ENCODE assay signal across 8 mouse cellular contexts in genomic region chr9:88858566-88859492, GRCm38 (mm10). TPM values are rescaled to one million over a fixed set of nuclear protein-coding genes. Genes with fewer than 3 reads are reported as not detected.
A peak's percentile ranks its signal among the peaks of the same experiment; 100 is the strongest.
DNase-seq lines count a peak whose midpoint lies in the region; ATAC-seq lines count a peak whose summit lies in the region.
"Not testable (repeated sequence)": the region's sequence is repeated elsewhere in the genome, so short reads cannot be mapped to it uniquely, and the experiment has no call there.

No protein-coding gene starts in this region.

- not testable (repeated sequence) for H3K27me3 ChIP-seq in embryonic facial prominence, embryonic 12.5 days; limb, embryonic 10.5 days (ENCODE audit: low read depth, poor library complexity, severe bottlenecking); midbrain, embryonic 12.5 days

- peak overlapping the region; percentile 43 for H3K4me3 ChIP-seq in embryonic facial prominence, embryonic 12.5 days
- H3K4me3 ChIP-seq in limb, embryonic 10.5 days, result peak overlapping the region; percentile 47
- H3K4me3 ChIP-seq in midbrain, embryonic 12.5 days, result peak overlapping the region; percentile 44

- H3K9ac ChIP-seq in embryonic facial prominence, embryonic 12.5 days, result peak overlapping the region; percentile 33
- peak overlapping the region; percentile 54 for H3K9ac ChIP-seq in midbrain, embryonic 12.5 days (replicated peaks)

- peak; percentile 97 for ATAC-seq in embryonic facial prominence, embryonic 12.5 days (ENCODE audit: insufficient number of reproducible peaks, insufficient read depth, low FRiP score, low TSS enrichment)
- ATAC-seq in midbrain, embryonic 12.5 days (ENCODE audit: low FRiP score, low read depth), result peak; percentile 99

- peak; percentile 93 for DNase-seq in 3134 (ENCODE audit: extremely low read depth, insufficient read length, low spot score)
- DNase-seq in adrenal gland, postnatal 36 days, result peak; percentile 91 to 93
- DNase-seq in heart, adult 18-20 months, result peak; percentile 87 to 95
- peak; percentile 88 for DNase-seq in kidney, adult 18-20 months
- DNase-seq in limb, embryonic 10.5 days (ENCODE audit: low spot score), result peak; percentile 89
- DNase-seq in skeletal muscle tissue, adult 2 months (ENCODE audit: low read depth, low spot score), result peak; percentile 80

- 2% methylated on average over 52 of the region's 52 CpGs for WGBS in embryonic facial prominence, embryonic 12.5 days
- 2% methylated on average over 52 of the region's 52 CpGs for WGBS in limb, embryonic 10.5 days
- 3% methylated on average over 52 of the region's 52 CpGs for WGBS in midbrain, embryonic 12.5 days

- H3K9me3 ChIP-seq in embryonic facial prominence, embryonic 12.5 days; limb, embryonic 10.5 days (replicated peaks); midbrain, embryonic 12.5 days: not testable (repeated sequence)

- H3K4me1 ChIP-seq in embryonic facial prominence, embryonic 12.5 days; limb, embryonic 10.5 days; midbrain, embryonic 12.5 days: not testable (repeated sequence)

- not testable (repeated sequence) for H3K27ac ChIP-seq in embryonic facial prominence, embryonic 12.5 days; midbrain, embryonic 12.5 days (replicated peaks)
- H3K27ac ChIP-seq in limb, embryonic 10.5 days, result peak overlapping the region; percentile 71

- not testable (repeated sequence) for H3K36me3 ChIP-seq in embryonic facial prominence, embryonic 12.5 days; limb, embryonic 10.5 days; midbrain, embryonic 12.5 days

- peak overlapping the region; percentile 62 for H3K4me2 ChIP-seq in embryonic facial prominence, embryonic 12.5 days (replicated peaks)
- H3K4me2 ChIP-seq in midbrain, embryonic 12.5 days (replicated peaks), result peak overlapping the region; percentile 60

RNA-seq across cellular contexts. Expression of gene Trim43c, which starts 19.9 kb away (rescaled TPM):
- not detected for total RNA-seq in adrenal gland, postnatal 36 days (2021)
- polyA plus RNA-seq in embryonic facial prominence, embryonic 12.5 days (2016; fragmentation: Nextera tagmentation; extraction: Ambion mirVana), result 0.17 TPM in 1 of 2 replicates, not detected in the other
- not detected for total RNA-seq in heart, adult 18-20 months (2021)
- 0.21 TPM in 1 of 2 replicates, not detected in the other for polyA plus RNA-seq in limb, embryonic 10.5 days (2016; fragmentation: Nextera tagmentation; extraction: Ambion mirVana)
- polyA plus RNA-seq in midbrain, embryonic 12.5 days (2016; fragmentation: Nextera tagmentation; extraction: Ambion mirVana), result 0.10 TPM in 1 of 2 replicates, not detected in the other
